Mouse (Mus musculus): ENCODE results near the gene Caskin2.
"Not testable (repeated sequence)": the region's sequence is repeated elsewhere in the genome, so short reads cannot be mapped to it uniquely, and the experiment has no call there.

The Caskin2 gene

GRCm38 (mm10) chr11:115813507-115814296, at the start of gene Caskin2:
Caskin2 (minus strand) TSS chr11:115813639.
- CTCF ChIA-PET: interaction anchor here (0.5 to 1.3 kb wide), 5 partner anchors 9 to 1072 kb away, joined by 3 to 10 read pairs (median 3); partner anchors contain the start of gene Tmem94

- CTCF ChIA-PET: interaction anchor here (1.6 kb wide), 1 partner anchor 137 kb away, joined by 9 read pairs; no protein-coding TSS in a partner anchor
Observed at GRCm38 (mm10) chr11:115859143-115859945, 45.9 kb upstream of the Caskin2 start.

GRCm38 (mm10) chr11:115858354-115858753, 44.9 kb upstream of the Caskin2 start, which contains the start of gene Myo15b:
Myo15b (plus strand) TSS chr11:115858406.
- CTCF ChIA-PET: interaction anchor here (0.5 kb wide), 1 partner anchor 440 kb away, joined by 4 read pairs; no protein-coding TSS in a partner anchor

- CTCF ChIA-PET: no interaction called here
Observed at GRCm38 (mm10) chr11:115857936-115858335, 44.5 kb upstream of the Caskin2 start.

- CTCF ChIA-PET: not testable (repeated sequence)
Observed at GRCm38 (mm10) chr11:115857146-115857545, 43.7 kb upstream of the Caskin2 start.

GRCm38 (mm10) chr11:115854674-115855073, 41.2 kb upstream of the Caskin2 start:
- CTCF ChIA-PET: no interaction called here

GRCm38 (mm10) chr11:115845819-115846218, 32.4 kb upstream of the Caskin2 start:
- CTCF ChIA-PET: no interaction called here

- CTCF ChIA-PET: no interaction called here
Observed at GRCm38 (mm10) chr11:115844240-115844639, 30.8 kb upstream of the Caskin2 start.

GRCm38 (mm10) chr11:115843891-115844239, 30.4 kb upstream of the Caskin2 start:
- CTCF ChIA-PET: interaction anchor here (0.7 kb wide), 1 partner anchor 53 kb away, joined by 4 read pairs; no protein-coding TSS in a partner anchor

- CTCF ChIA-PET: interaction anchor here (0.6 to 0.7 kb wide), 2 partner anchors 52 to 404 kb away, joined by 3 to 4 read pairs; no protein-coding TSS in a partner anchor
Observed at GRCm38 (mm10) chr11:115843141-115843890, 29.9 kb upstream of the Caskin2 start.

- CTCF ChIA-PET: interaction anchor here (0.6 kb wide), 1 partner anchor 250 kb away, joined by 9 read pairs; no protein-coding TSS in a partner anchor
Observed at GRCm38 (mm10) chr11:115841961-115842550, 28.6 kb upstream of the Caskin2 start.

- CTCF ChIA-PET: interaction anchor here (0.6 kb wide), 1 partner anchor 46 kb away, joined by 3 read pairs; no protein-coding TSS in a partner anchor
Observed at GRCm38 (mm10) chr11:115841044-115841443, 27.6 kb upstream of the Caskin2 start.

- CTCF ChIA-PET: no interaction called here
Observed at GRCm38 (mm10) chr11:115839732-115840131, 26.3 kb upstream of the Caskin2 start.

- CTCF ChIA-PET: no interaction called here
Observed at GRCm38 (mm10) chr11:115838895-115839311, 25.5 kb upstream of the Caskin2 start.

- CTCF ChIA-PET: no interaction called here
Observed at GRCm38 (mm10) chr11:115837606-115838345, 24.3 kb upstream of the Caskin2 start.

- CTCF ChIA-PET: no interaction called here
Observed at GRCm38 (mm10) chr11:115836656-115837395, 23.4 kb upstream of the Caskin2 start.

- CTCF ChIA-PET: no interaction called here
Observed at GRCm38 (mm10) chr11:115834033-115834432, 20.6 kb upstream of the Caskin2 start.

GRCm38 (mm10) chr11:115833021-115833513, 19.6 kb upstream of the Caskin2 start:
- CTCF ChIA-PET: no interaction called here

- CTCF ChIA-PET: no interaction called here
Observed at GRCm38 (mm10) chr11:115832523-115832922, 19.1 kb upstream of the Caskin2 start.
